8 mouse cellular contexts compared by ENCODE assay signal in the genomic region with DNA sequence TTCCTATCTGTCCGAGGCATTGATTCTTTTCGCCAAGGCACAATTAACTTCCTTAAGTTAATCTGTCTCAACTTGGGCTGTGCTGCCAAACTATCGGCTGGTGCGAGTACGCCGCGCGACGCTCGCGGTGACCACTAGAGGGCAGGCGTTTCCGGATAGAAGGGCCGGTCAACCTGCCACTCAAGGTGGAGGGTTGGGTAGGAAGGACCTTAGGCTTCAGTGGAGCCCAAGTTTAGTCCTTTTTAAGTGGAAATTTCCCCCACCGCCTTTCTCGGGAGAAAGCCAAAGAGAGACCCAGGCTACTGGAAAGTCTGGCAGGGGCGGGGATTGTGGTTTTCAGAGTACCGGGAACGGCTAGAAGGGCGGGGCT. TPM values are rescaled to one million over a fixed set of nuclear protein-coding genes. Genes with fewer than 3 reads are reported as not detected.
DNase-seq lines count a peak whose midpoint lies in the region; ATAC-seq and TF ChIP-seq lines count a peak whose summit lies in the region.

No protein-coding gene starts in this region.

- WGBS in forebrain, embryonic 16.5 days, result under 1% methylated on average over 19 of the region's 20 CpGs
- 0% methylated on average over 20 of the region's 20 CpGs for whole genome bisulfite sequencing in lung, postnatal 0 days
- under 1% methylated on average over 20 of the region's 20 CpGs for WGBS in thymus, adult 2 months

- peak overlapping the region; percentile 68 for H3K9ac ChIP-seq in MEL (ENCODE audit: control insufficient read depth, low read depth, low read length, poor library complexity, severe bottlenecking)
- peak overlapping the region; percentile 58 for H3K9ac ChIP-seq in forebrain, embryonic 16.5 days (replicated peaks; ENCODE audit: low read depth, low read length)
- H3K9ac ChIP-seq in lung, postnatal 0 days (replicated peaks; ENCODE audit: low read depth), result 0 out of 2 replicates have a peak overlapping the region, but pooled peaks have one; percentile 19

- intact Hi-C loops in heart, postnatal 36 days (cut with DNase I), result no loop called here

- H3K4me1 ChIP-seq in MEL (ENCODE audit: control insufficient read depth in 1 of 2, insufficient read depth in 2 of 2, low read length in 2 of 2), result peaks cover 2 to 12% of the 10 kb centered on the region in 2 experiments; a peak in 3 of 4 replicates
- H3K4me1 ChIP-seq in forebrain, embryonic 16.5 days (replicated peaks; ENCODE audit: control insufficient read depth, insufficient read depth, low read length), result peaks cover 55% of the 10 kb centered on the region
- H3K4me1 ChIP-seq in lung, postnatal 0 days (ENCODE audit: insufficient read depth, low read depth, low read length), result peaks cover 15% of the 10 kb centered on the region
- peaks cover 16% of the 10 kb centered on the region for H3K4me1 ChIP-seq in thymus, adult 2 months (replicated peaks; ENCODE audit: control insufficient read depth, insufficient read depth, low read length)

- peak; percentile 36 for ATAC-seq in forebrain, embryonic 16.5 days
- ATAC-seq in lung, postnatal 0 days, result peak; percentile 62

- no peaks in the 10 kb centered on the region for H3K27me3 ChIP-seq in MEL (ENCODE audit: control insufficient read depth in 1 of 2, insufficient read depth in 2 of 2, low read length in 2 of 2)
- H3K27me3 ChIP-seq in forebrain, embryonic 16.5 days (replicated peaks; ENCODE audit: control insufficient read depth, insufficient read depth, low read length), result no peaks in the 10 kb centered on the region
- no peaks in the 10 kb centered on the region for H3K27me3 ChIP-seq in lung, postnatal 0 days (replicated peaks; ENCODE audit: insufficient read depth, low read length)
- H3K27me3 ChIP-seq in thymus, adult 2 months (ENCODE audit: control insufficient read depth, insufficient read depth, low read length), result no peaks in the 10 kb centered on the region

- H3K9me3 ChIP-seq in MEL (replicated peaks; ENCODE audit: insufficient read depth, low read length), result no peaks in the 10 kb centered on the region
- H3K9me3 ChIP-seq in forebrain, embryonic 16.5 days (ENCODE audit: control insufficient read depth, low read length), result no peaks in the 10 kb centered on the region
- no peaks in the 10 kb centered on the region for H3K9me3 ChIP-seq in lung, postnatal 0 days (ENCODE audit: low read length)

- TF ChIP-seq CTCF in MEL (IDR thresholded peaks at IDR 0.05 in 2 of 3, conservative IDR thresholded peaks at IDR 0.05 in 1 of 3; ENCODE audit: control insufficient read depth in 1 of 3, insufficient read depth in 1 of 3, low read depth in 2 of 3, low read length in 3 of 3, poor library complexity in 1 of 3, severe bottlenecking in 1 of 3), result peak; percentile 96 to 100 (median 99)
- peak; percentile 92 for TF ChIP-seq CTCF in layer of hippocampus, adult 2 months (conservative IDR thresholded peaks at IDR 0.05)
- TF ChIP-seq CTCF in lung, postnatal 0 days (IDR thresholded peaks at IDR 0.05), result peak; percentile 96
- peak; percentile 96 for TF ChIP-seq CTCF in thymus, adult 2 months (IDR thresholded peaks at IDR 0.05; ENCODE audit: borderline replicate concordance, control insufficient read depth, extremely low read depth, insufficient read depth, low read length, poor library complexity)

- DNase-seq in MEL (ENCODE audit: low read depth, low spot score), result peak; percentile 93
- DNase-seq in cerebellum, adult 11-12 months, result peak; percentile 77
- peak; percentile 91 to 92 for DNase-seq in heart, postnatal 36 days
- DNase-seq in layer of hippocampus, adult 2 months (ENCODE audit: low spot score in 2 of 2), result peak; percentile 81 to 89
- peak; percentile 96 for DNase-seq in lung, postnatal 0 days (ENCODE audit: low spot score)
- DNase-seq in ovary, adult 18-20 months (ENCODE audit: low spot score), result peak; percentile 68
- DNase-seq in thymus, adult 2 months, result peak; percentile 90

- H3K4me2 ChIP-seq in forebrain, embryonic 16.5 days (ENCODE audit: low read length), result peak overlapping the region; percentile 71
- H3K4me2 ChIP-seq in lung, postnatal 0 days (replicated peaks; ENCODE audit: low read depth, low read length), result peak overlapping the region; percentile 69

- peak; percentile 60 for TF ChIP-seq RAD21 in MEL (IDR thresholded peaks at IDR 0.05; ENCODE audit: low read depth, low read length)

- TF ChIP-seq EP300 in MEL (IDR thresholded peaks at IDR 0.05; ENCODE audit: low read depth in 1 of 2, low read length in 2 of 2), result no peak
- TF ChIP-seq EP300 in lung, postnatal 0 days (IDR thresholded peaks at IDR 0.05), result no peak; the same call in none of the 2 replicates

- no peaks in the 10 kb centered on the region for H3K79me2 ChIP-seq in MEL (ENCODE audit: control insufficient read depth, insufficient read depth, low read length, poor library complexity)

- H3K36me3 ChIP-seq in MEL (ENCODE audit: control insufficient read depth in 1 of 2, insufficient read depth in 2 of 2, low read length in 2 of 2), result peaks cover 0 to 5% of the 10 kb centered on the region in 2 experiments; a peak in 2 of 4 replicates
- no peaks in the 10 kb centered on the region for H3K36me3 ChIP-seq in forebrain, embryonic 16.5 days (ENCODE audit: control insufficient read depth, insufficient read depth)
- no peaks in the 10 kb centered on the region for H3K36me3 ChIP-seq in lung, postnatal 0 days (ENCODE audit: insufficient read depth, low read length)
- H3K36me3 ChIP-seq in thymus, adult 2 months (ENCODE audit: control insufficient read depth, insufficient read depth, low read length), result no peaks in the 10 kb centered on the region

- H3K27ac ChIP-seq in MEL (ENCODE audit: control insufficient read depth, low read depth, low read length), result peak overlapping the region; percentile 36; the same call in 1 of the 2 replicates
- peak overlapping the region; percentile 89 for H3K27ac ChIP-seq in forebrain, embryonic 16.5 days (ENCODE audit: low read length)
- H3K27ac ChIP-seq in layer of hippocampus, adult 2 months, result peak overlapping the region; percentile 93
- peak overlapping the region; percentile 85 for H3K27ac ChIP-seq in lung, postnatal 0 days (ENCODE audit: low read length)
- H3K27ac ChIP-seq in thymus, adult 2 months (ENCODE audit: control insufficient read depth, insufficient read depth, low read length), result no peak overlapping the region

- TF ChIP-seq POLR2A in MEL (IDR thresholded peaks at IDR 0.05; ENCODE audit: control insufficient read depth in 1 of 2, insufficient read depth in 1 of 2, low read depth in 1 of 2, low read length in 2 of 2, poor library complexity in 1 of 2), result peak in 1 of 2 experiments; percentile 35; a peak in 1 of 4 replicates
- no peak for TF ChIP-seq POLR2A in thymus, adult 2 months (IDR thresholded peaks at IDR 0.05; ENCODE audit: control insufficient read depth, extremely low read depth, insufficient read depth, low read length, poor library complexity)

- peak overlapping the region; percentile 65 to 83 for H3K4me3 ChIP-seq in MEL (ENCODE audit: control insufficient read depth in 1 of 2, insufficient read depth in 1 of 2, low read depth in 2 of 2, low read length in 2 of 2)
- H3K4me3 ChIP-seq in forebrain, embryonic 16.5 days (replicated peaks; ENCODE audit: low read length), result peak overlapping the region; percentile 48
- peak overlapping the region; percentile 68 for H3K4me3 ChIP-seq in layer of hippocampus, adult 2 months
- H3K4me3 ChIP-seq in lung, postnatal 0 days (ENCODE audit: low read depth, low read length), result peak overlapping the region; percentile 36
- peak overlapping the region; percentile 49 for H3K4me3 ChIP-seq in thymus, adult 2 months (ENCODE audit: control insufficient read depth, insufficient read depth, low read length)

RNA-seq across cellular contexts. Expression of a gene that starts 0.7 kb away (rescaled TPM):
- 0.04 and 0.13 TPM in 2 replicates for total RNA-seq in MEL (2012; rRNA removed)
- 1 to 10 TPM in 1 of 2 experiments, not detected in 1; 1.1 TPM for polyA plus RNA-seq in MEL (2012; ENCODE audit: insufficient read depth in 1 of 2, insufficient read length in 2 of 2, low read depth in 1 of 2, low replicate concordance in 2 of 2, missing spikeins in 1 of 2)
- 1.6 and 1.7 TPM in 2 replicates for polyA plus RNA-seq in forebrain, embryonic 16.5 days (2015; fragmentation: Nextera tagmentation; extraction: Ambion mirVana)
- under 1 TPM; 0.14 to 0.46 TPM for total RNA-seq in heart, postnatal 36 days (2021)
- total RNA-seq in layer of hippocampus, adult 2 months (2021), result 1 to 10 TPM in 1 of 2 experiments, under 1 TPM in 1; 0.31 to 1.3 TPM
- 300 and 307 TPM in 2 replicates for polyA plus RNA-seq in lung, postnatal 0 days (2015; fragmentation: Nextera tagmentation; extraction: Ambion mirVana)
- polyA plus RNA-seq in thymus, adult 2 months (2012; rRNA removed), result 14.1 and 14.4 TPM in 2 replicates

RNA-seq across cellular contexts. Expression of a gene that starts 1.3 kb away (rescaled TPM):
- total RNA-seq in MEL (2012; rRNA removed), result 312 and 314 TPM in 2 replicates
- 100 to 1,000 TPM in 1 of 2 experiments, not detected in 1; 369 TPM for polyA plus RNA-seq in MEL (2012; ENCODE audit: insufficient read depth in 1 of 2, insufficient read length in 2 of 2, low read depth in 1 of 2, low replicate concordance in 2 of 2, missing spikeins in 1 of 2)
- 180 and 183 TPM in 2 replicates for polyA plus RNA-seq in forebrain, embryonic 16.5 days (2015; fragmentation: Nextera tagmentation; extraction: Ambion mirVana)
- total RNA-seq in heart, postnatal 36 days (2021), result 10 to 100 TPM; 58.0 to 60.0 TPM
- total RNA-seq in layer of hippocampus, adult 2 months (2021), result 100 to 1,000 TPM; 100 to 102 TPM
- polyA plus RNA-seq in lung, postnatal 0 days (2015; fragmentation: Nextera tagmentation; extraction: Ambion mirVana), result 99.3 and 116 TPM in 2 replicates
- 209 and 224 TPM in 2 replicates for polyA plus RNA-seq in thymus, adult 2 months (2012; rRNA removed)

RNA-seq across cellular contexts. Expression of a gene that starts 13.2 kb away (rescaled TPM):
- 1.8 and 3.4 TPM in 2 replicates for total RNA-seq in MEL (2012; rRNA removed)
- 1 to 10 TPM in 1 of 2 experiments, not detected in 1; 4.9 TPM for polyA plus RNA-seq in MEL (2012; ENCODE audit: insufficient read depth in 1 of 2, insufficient read length in 2 of 2, low read depth in 1 of 2, low replicate concordance in 2 of 2, missing spikeins in 1 of 2)
- 61.5 and 84.2 TPM in 2 replicates for polyA plus RNA-seq in forebrain, embryonic 16.5 days (2015; fragmentation: Nextera tagmentation; extraction: Ambion mirVana)
- total RNA-seq in heart, postnatal 36 days (2021), result 1 to 10 TPM; 6.8 to 9.4 TPM
- total RNA-seq in layer of hippocampus, adult 2 months (2021), result 10 to 100 TPM; 42.6 to 43.8 TPM
- polyA plus RNA-seq in lung, postnatal 0 days (2015; fragmentation: Nextera tagmentation; extraction: Ambion mirVana), result 77.3 and 77.7 TPM in 2 replicates
- 7.2 and 10.9 TPM in 2 replicates for polyA plus RNA-seq in thymus, adult 2 months (2012; rRNA removed)

RNA-seq across cellular contexts. Expression of a gene that starts 17.6 kb away (rescaled TPM):
- 171 and 180 TPM in 2 replicates for total RNA-seq in MEL (2012; rRNA removed)
- 100 to 1,000 TPM in 1 of 2 experiments, not detected in 1; 497 TPM for polyA plus RNA-seq in MEL (2012; ENCODE audit: insufficient read depth in 1 of 2, insufficient read length in 2 of 2, low read depth in 1 of 2, low replicate concordance in 2 of 2, missing spikeins in 1 of 2)
- polyA plus RNA-seq in forebrain, embryonic 16.5 days (2015; fragmentation: Nextera tagmentation; extraction: Ambion mirVana), result 187 and 195 TPM in 2 replicates
- total RNA-seq in heart, postnatal 36 days (2021), result 10 to 100 TPM; 82.3 to 87.0 TPM
- 10 to 100 TPM; 75.8 to 80.5 TPM for total RNA-seq in layer of hippocampus, adult 2 months (2021)
- polyA plus RNA-seq in lung, postnatal 0 days (2015; fragmentation: Nextera tagmentation; extraction: Ambion mirVana), result 282 and 309 TPM in 2 replicates
- polyA plus RNA-seq in thymus, adult 2 months (2012; rRNA removed), result 171 and 183 TPM in 2 replicates

RNA-seq across cellular contexts. Expression of a gene that starts 17.9 kb away (rescaled TPM):
- 2.4 and 3.3 TPM in 2 replicates for total RNA-seq in MEL (2012; rRNA removed)
- polyA plus RNA-seq in MEL (2012; ENCODE audit: insufficient read depth in 1 of 2, insufficient read length in 2 of 2, low read depth in 1 of 2, low replicate concordance in 2 of 2, missing spikeins in 1 of 2), result 1 to 10 TPM in 1 of 2 experiments, not detected in 1; 7.7 TPM
- 62.5 and 76.1 TPM in 2 replicates for polyA plus RNA-seq in forebrain, embryonic 16.5 days (2015; fragmentation: Nextera tagmentation; extraction: Ambion mirVana)
- total RNA-seq in heart, postnatal 36 days (2021), result under 1 TPM; 0.42 to 0.62 TPM
- total RNA-seq in layer of hippocampus, adult 2 months (2021), result 10 to 100 TPM; 89.1 to 92.8 TPM
- 1.8 and 2.1 TPM in 2 replicates for polyA plus RNA-seq in lung, postnatal 0 days (2015; fragmentation: Nextera tagmentation; extraction: Ambion mirVana)
- 12.1 and 13.0 TPM in 2 replicates for polyA plus RNA-seq in thymus, adult 2 months (2012; rRNA removed)

Comparison
In these comparisons a context has a peak if more than half of its experiments do, and no peak if none do; other contexts are left out.
1. RNA of a gene that starts 0.7 kb away (polyA plus RNA-seq): 300 to 307 TPM in lung, postnatal 0 days; 14.1 to 14.4 TPM in thymus, adult 2 months, 1.6 to 1.7 TPM in forebrain, embryonic 16.5 days and 1.1 TPM in MEL; every median in the first group is over 10 times any median in the second.
2. Peak in every context shown above with its lines, with median percentiles within 50 percentile points of each other: DNase-seq, H3K4me3 ChIP-seq, H3K9ac ChIP-seq and CTCF ChIP-seq.